Mouse (Mus musculus) intestine, postnatal 0 days (tissue): Measurements from ENCODE around the gene Cbs. TPM values are rescaled to one million over a fixed set of nuclear protein-coding genes. Genes with fewer than 3 reads are reported as not detected.
A peak's percentile ranks its signal among the peaks of the same experiment; 100 is the strongest.

ENCODE experiments used
- ATAC-seq: fragments of 200-750 bp; cut with Nextera tagmentation; 2 replicates; pipeline ENCODE4 v1.8.0; 2017; ENCODE audit warnings: mild to moderate bottlenecking, moderate TSS enrichment, moderate library complexity
- H3K27ac ChIP-seq: fragments of 300-500 bp; sonication (generic); 2 replicates; pipeline ENCODE4 v1.5.1; 2014; ENCODE audit warnings: mild to moderate bottlenecking, low read depth, low read length, moderate library complexity
- H3K27me3 ChIP-seq: fragments of 300-500 bp; sonication (generic); replicated peaks from 2 replicates; pipeline ENCODE4 v1.6.1; 2014; ENCODE audit warnings: low read length, mixed read lengths; ENCODE audit not compliant: control insufficient read depth, insufficient read depth
- H3K36me3 ChIP-seq: fragments of 300-500 bp; sonication (generic); 2 replicates; pipeline ENCODE4 v1.6.1; 2014; ENCODE audit warnings: mild to moderate bottlenecking, moderate library complexity; ENCODE audit not compliant: control insufficient read depth, insufficient read depth
- H3K4me1 ChIP-seq: fragments of 300-500 bp; sonication (generic); replicated peaks from 2 replicates; pipeline ENCODE4 v1.6.1; 2014; ENCODE audit warnings: antibody characterized with exemption, low read length, mixed read lengths; ENCODE audit not compliant: control insufficient read depth, insufficient read depth
- H3K4me2 ChIP-seq: fragments of 300-500 bp; sonication (generic); replicated peaks from 2 replicates; pipeline ENCODE4 v1.6.1; 2014; ENCODE audit warnings: low read depth, mild to moderate bottlenecking, moderate library complexity
- H3K4me3 ChIP-seq: fragments of 300-500 bp; sonication (generic); 2 replicates; pipeline ENCODE4 v1.5.1; 2014; ENCODE audit warnings: low read depth, low read length
- H3K9ac ChIP-seq: fragments of 300-500 bp; sonication (generic); 2 replicates; pipeline ENCODE4 v1.6.1; 2014; ENCODE audit warnings: mild to moderate bottlenecking, low read depth, low read length
- H3K9me3 ChIP-seq: fragments of 300-500 bp; sonication (generic); 2 replicates; pipeline ENCODE4 v1.6.1; 2016; ENCODE audit warnings: mixed run types; ENCODE audit not compliant: control insufficient read depth
- CTCF ChIP-seq: sonication (generic); IDR thresholded peaks from 2 replicates; pipeline ENCODE4 v1.5.1; 2016; ENCODE audit warnings: low read depth, mild to moderate bottlenecking, control low read depth, antibody characterized with exemption, moderate library complexity
- WGBS: fragments of 180-500 bp; shearing (Covaris S2); extraction: QIAGEN DNeasy Blood & Tissue Kit; methylation state at CpG from one replicate; pipeline ENCODE4 v1.1.7; 2014; 5-methylcytosine and 5-hydroxymethylcytosine counted together
- polyA plus RNA-seq: library from polyadenylated mRNA; unstranded; fragments of >200 nt; fragmentation: Nextera tagmentation; extraction: Ambion mirVana; gene quantifications from 2 replicates; pipeline ENCODE4 v1.2.1, GENCODE M21; 2015

The Cbs gene
- polyA plus RNA-seq: 0.09 and 0.55 TPM in 2 replicates

- peak; percentile 66 for ATAC-seq
- H3K4me1 ChIP-seq: no peaks in the 10 kb centered on the region
- H3K4me3 ChIP-seq: peak within 1 kb of the TSS; percentile 47
- TF ChIP-seq CTCF: no peak
- peaks cover 15% of the 10 kb centered on the region for H3K27me3 ChIP-seq
- H3K4me2 ChIP-seq: peak within 1 kb of the TSS; percentile 85
- 3% methylated on average over 60 of the region's 61 CpGs for WGBS
- H3K36me3 ChIP-seq: no peaks in the 10 kb centered on the region
- 0 out of 2 replicates have a peak within 1 kb of the TSS, but pooled peaks have one; percentile 22 for H3K9ac ChIP-seq
- no peaks in the 10 kb centered on the region for H3K9me3 ChIP-seq
- H3K27ac ChIP-seq: no peak within 1 kb of the TSS
These were observed at the start of gene Cbs for GRCm38 (mm10) chr17:31636942-31637811. Cbs (minus strand) TSS chr17:31637238.

GRCm38 (mm10) chr17:31686225-31686564 is 49.2 kb upstream of the Cbs start:
- H3K27ac ChIP-seq: 0 out of 2 replicates have a peak overlapping the region, but pooled peaks have one; percentile 57
- H3K4me2 ChIP-seq: no peak overlapping the region
- no peaks in the 10 kb centered on the region for H3K4me1 ChIP-seq
- H3K36me3 ChIP-seq: no peaks in the 10 kb centered on the region
- H3K9me3 ChIP-seq: no peaks in the 10 kb centered on the region
- ATAC-seq: no peak
- 0 out of 2 replicates have a peak overlapping the region, but pooled peaks have one; percentile 17 for H3K9ac ChIP-seq
- no peak overlapping the region for H3K4me3 ChIP-seq
- no peaks in the 10 kb centered on the region for H3K27me3 ChIP-seq
- TF ChIP-seq CTCF: no peak
- WGBS: 37% methylated on average over 3 of the region's 3 CpGs

- Histone ChIP-seq H3K9ac (0 out of 2 replicates have a peak overlapping the region, but pooled peaks have one; percentile 17), H3K27ac (peak overlapping the region; percentile 57; the same call in 1 of the 2 replicates), H3K9me3 (no peaks in the 10 kb centered on the region), H3K4me2 (no peak overlapping the region), H3K4me1 (no peaks in the 10 kb centered on the region), H3K27me3 (no peaks in the 10 kb centered on the region), H3K36me3 (no peaks in the 10 kb centered on the region), H3K4me3 (no peak overlapping the region)
- 18% methylated on average over 17 of the region's 17 CpGs for WGBS
- ATAC-seq: 0 out of 2 replicates have a peak, but pooled peaks have one; percentile 39
- TF ChIP-seq CTCF: peak; percentile 98
These were observed 48.6 kb upstream of the Cbs start for GRCm38 (mm10) chr17:31685514-31686224.

- ATAC-seq: no peak
- TF ChIP-seq CTCF: no peak
- WGBS: 55% methylated on average over 2 of the region's 2 CpGs
- H3K4me2 ChIP-seq: no peak overlapping the region
- H3K9me3 ChIP-seq: no peaks in the 10 kb centered on the region
- no peaks in the 10 kb centered on the region for H3K36me3 ChIP-seq
- H3K9ac ChIP-seq: no peak overlapping the region
- no peak overlapping the region for H3K27ac ChIP-seq
- H3K4me3 ChIP-seq: no peak overlapping the region
- no peaks in the 10 kb centered on the region for H3K4me1 ChIP-seq
- H3K27me3 ChIP-seq: no peaks in the 10 kb centered on the region
These were observed 43.4 kb upstream of the Cbs start for GRCm38 (mm10) chr17:31680450-31680849.

- TF ChIP-seq CTCF: no peak
- no peak for ATAC-seq
These were observed 40.5 kb upstream of the Cbs start, which contains the start of gene Cryaa for GRCm38 (mm10) chr17:31677507-31677906. Cryaa (plus strand) TSS chr17:31677807.

GRCm38 (mm10) chr17:31674426-31674825 is 37.4 kb upstream of the Cbs start:
- no peak overlapping the region for H3K9ac ChIP-seq
- no peak overlapping the region for H3K4me2 ChIP-seq
- no peak overlapping the region for H3K27ac ChIP-seq
- H3K9me3 ChIP-seq: no peaks in the 10 kb centered on the region
- no peak overlapping the region for H3K4me3 ChIP-seq
- no peaks in the 10 kb centered on the region for H3K27me3 ChIP-seq
- H3K36me3 ChIP-seq: no peaks in the 10 kb centered on the region
- H3K4me1 ChIP-seq: no peaks in the 10 kb centered on the region
- ATAC-seq: no peak
- WGBS: 28% methylated on average over 1 of the region's 1 CpGs
- no peak for TF ChIP-seq CTCF

More at GRCm38 (mm10) chr17:31677507-31677906, 40.5 kb upstream of the Cbs start, which contains the start of gene Cryaa:
- no peak within 1 kb of the TSS for H3K27ac ChIP-seq
- WGBS: 76% methylated on average over 8 of the region's 8 CpGs
- no peaks in the 10 kb centered on the region for H3K9me3 ChIP-seq
- H3K9ac ChIP-seq: no peak within 1 kb of the TSS
- no peak within 1 kb of the TSS for H3K4me3 ChIP-seq
- H3K27me3 ChIP-seq: no peaks in the 10 kb centered on the region
- H3K4me2 ChIP-seq: no peak within 1 kb of the TSS
- no peaks in the 10 kb centered on the region for H3K4me1 ChIP-seq
- H3K36me3 ChIP-seq: no peaks in the 10 kb centered on the region
